Mouse (Mus musculus) hindbrain, postnatal 0 days (tissue): ENCODE measurements around the gene Sh3bgrl3. TPM values are rescaled to one million over a fixed set of nuclear protein-coding genes. Genes with fewer than 3 reads are reported as not detected.
A peak's percentile ranks its signal among the peaks of the same experiment; 100 is the strongest.

Experiments used
- ATAC-seq: fragments of 200-750 bp; cut with Nextera tagmentation; 2 replicates; pipeline ENCODE4 v1.8.0; 2017; ENCODE audit warnings: mild to moderate bottlenecking, moderate TSS enrichment, moderate library complexity
- DNase-seq: peaks from one replicate; pipeline ENCODE4 v3.0.0-alpha.2; 2015; ENCODE audit warnings: low spot score
- H3K27ac ChIP-seq: fragments of 300-500 bp; sonication (generic); 2 replicates; pipeline ENCODE4 v1.5.1; 2014; ENCODE audit warnings: mild to moderate bottlenecking
- H3K27me3 ChIP-seq: fragments of 300-500 bp; sonication (generic); 2 replicates; pipeline ENCODE4 v1.6.1; 2014; ENCODE audit warnings: low read length, mixed read lengths; ENCODE audit not compliant: insufficient read depth
- H3K36me3 ChIP-seq: fragments of 300-500 bp; sonication (generic); 2 replicates; pipeline ENCODE4 v1.6.1; 2014; ENCODE audit warnings: low read length, mixed read lengths; ENCODE audit not compliant: insufficient read depth
- H3K4me1 ChIP-seq: fragments of 300-500 bp; sonication (generic); 2 replicates; pipeline ENCODE4 v1.6.1; 2014; ENCODE audit warnings: antibody characterized with exemption, low read length, mixed read lengths; ENCODE audit not compliant: insufficient read depth
- H3K4me2 ChIP-seq: fragments of 300-500 bp; sonication (generic); 2 replicates; pipeline ENCODE4 v1.6.1; 2014; ENCODE audit warnings: low read depth, mild to moderate bottlenecking, low read length, moderate library complexity, mixed read lengths
- H3K4me3 ChIP-seq: fragments of 300-500 bp; sonication (generic); 2 replicates; pipeline ENCODE4 v1.5.1; 2014; ENCODE audit warnings: low read length
- H3K9ac ChIP-seq: fragments of 300-500 bp; sonication (generic); replicated peaks from 2 replicates; pipeline ENCODE4 v1.6.1; 2014; ENCODE audit warnings: mild to moderate bottlenecking, low read length, moderate library complexity, mixed read lengths
- H3K9me3 ChIP-seq: fragments of 300-500 bp; sonication (generic); 2 replicates; pipeline ENCODE4 v1.6.1; 2016; ENCODE audit warnings: low read length, mixed read lengths
- CTCF ChIP-seq: IDR thresholded peaks from 2 replicates; pipeline ENCODE4 v1.5.1; 2016; ENCODE audit warnings: antibody characterized with exemption, control low read depth, low read depth
- WGBS: fragments of 180-500 bp; shearing (Covaris S2); extraction: QIAGEN DNeasy Blood & Tissue Kit; methylation state at CpG from one replicate; pipeline ENCODE4 v1.1.7; 2014; 5-methylcytosine and 5-hydroxymethylcytosine counted together
- polyA plus RNA-seq: library from polyadenylated mRNA; unstranded; fragments of >200 nt; fragmentation: Nextera tagmentation; extraction: Ambion mirVana; gene quantifications from 2 replicates; pipeline ENCODE4 v1.2.1, GENCODE M21; 2015
- total RNA-seq: library from RNA; depleted of rRNA; stranded (reverse); fragments of >200 nt; gene quantifications from 2 replicates; pipeline ENCODE4 v1.2.3, GENCODE M21; 2014

The Sh3bgrl3 gene
- total and polyA plus RNA-seq, 2 experiments from 2014 or later: 220 to 553 TPM

- H3K27me3 ChIP-seq: no peaks in the 10 kb centered on the region
- no peaks in the 10 kb centered on the region for H3K4me1 ChIP-seq
- no peak overlapping the region for H3K9ac ChIP-seq
- DNase-seq: no peak
- no peak for ATAC-seq
- no peak overlapping the region for H3K4me2 ChIP-seq
- H3K4me3 ChIP-seq: no peak overlapping the region
- WGBS: 90% methylated on average over 4 of the region's 4 CpGs
- no peak for TF ChIP-seq CTCF
- no peak overlapping the region for H3K27ac ChIP-seq
- H3K36me3 ChIP-seq: no peaks in the 10 kb centered on the region
- no peaks in the 10 kb centered on the region for H3K9me3 ChIP-seq
Measured at GRCm38 (mm10) chr4:134114038-134114437, 14.6 kb downstream of the Sh3bgrl3 start.

- ATAC-seq (0 out of 2 replicates have a peak, but pooled peaks have one; percentile 15), DNase-seq (no peak)
- Histone ChIP-seq H3K27me3 (no peaks in the 10 kb centered on the region), H3K4me1 (no peaks in the 10 kb centered on the region), H3K4me2 (no peak overlapping the region), H3K27ac (no peak overlapping the region), H3K9ac (no peak overlapping the region), H3K36me3 (no peaks in the 10 kb centered on the region), H3K4me3 (no peak overlapping the region), H3K9me3 (no peaks in the 10 kb centered on the region)
- WGBS: 48% methylated on average over 10 of the region's 10 CpGs
- no peak for TF ChIP-seq CTCF
Measured at GRCm38 (mm10) chr4:134113356-134113994, 15.1 kb downstream of the Sh3bgrl3 start.

- H3K9me3 ChIP-seq: no peaks in the 10 kb centered on the region
- 76% methylated on average over 6 of the region's 6 CpGs for WGBS
- no peak overlapping the region for H3K27ac ChIP-seq
- H3K36me3 ChIP-seq: no peaks in the 10 kb centered on the region
- H3K27me3 ChIP-seq: no peaks in the 10 kb centered on the region
- H3K4me3 ChIP-seq: no peak overlapping the region
- no peak for ATAC-seq
- no peaks in the 10 kb centered on the region for H3K4me1 ChIP-seq
- H3K9ac ChIP-seq: no peak overlapping the region
- no peak overlapping the region for H3K4me2 ChIP-seq
- TF ChIP-seq CTCF: no peak
- DNase-seq: no peak
Measured at GRCm38 (mm10) chr4:134112403-134112802, 16.2 kb downstream of the Sh3bgrl3 start.

DNA sequence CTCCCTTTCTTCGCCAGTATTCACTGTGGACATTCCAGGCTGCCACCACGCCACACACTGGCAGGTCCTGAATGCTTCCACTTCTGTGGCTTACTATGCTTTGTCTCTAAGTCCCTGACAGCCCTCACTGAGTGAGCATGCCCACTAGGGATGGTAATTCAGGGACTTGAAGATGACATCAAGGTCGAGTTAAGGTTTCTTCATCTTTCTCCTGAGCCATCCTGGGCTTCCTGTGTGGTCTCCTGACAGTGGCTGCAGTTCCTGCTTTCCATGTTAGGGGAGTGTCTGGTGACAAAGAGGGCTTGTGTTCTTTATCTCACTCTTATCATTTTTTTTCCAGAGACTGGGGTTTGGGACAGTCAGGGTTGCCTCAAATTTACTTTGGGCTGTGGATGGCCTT is 17.9 kb downstream of the Sh3bgrl3 start:
- H3K27ac ChIP-seq: no peak overlapping the region
- H3K4me1 ChIP-seq: no peaks in the 10 kb centered on the region
- 51% methylated on average over 3 of the region's 3 CpGs for WGBS
- ATAC-seq (no peak), DNase-seq (no peak)
- TF ChIP-seq CTCF: no peak
- no peaks in the 10 kb centered on the region for H3K9me3 ChIP-seq
- H3K4me3 ChIP-seq: no peak overlapping the region
- H3K9ac ChIP-seq: no peak overlapping the region
- H3K4me2 ChIP-seq: no peak overlapping the region
- H3K36me3 ChIP-seq: no peaks in the 10 kb centered on the region
- no peaks in the 10 kb centered on the region for H3K27me3 ChIP-seq

DNA sequence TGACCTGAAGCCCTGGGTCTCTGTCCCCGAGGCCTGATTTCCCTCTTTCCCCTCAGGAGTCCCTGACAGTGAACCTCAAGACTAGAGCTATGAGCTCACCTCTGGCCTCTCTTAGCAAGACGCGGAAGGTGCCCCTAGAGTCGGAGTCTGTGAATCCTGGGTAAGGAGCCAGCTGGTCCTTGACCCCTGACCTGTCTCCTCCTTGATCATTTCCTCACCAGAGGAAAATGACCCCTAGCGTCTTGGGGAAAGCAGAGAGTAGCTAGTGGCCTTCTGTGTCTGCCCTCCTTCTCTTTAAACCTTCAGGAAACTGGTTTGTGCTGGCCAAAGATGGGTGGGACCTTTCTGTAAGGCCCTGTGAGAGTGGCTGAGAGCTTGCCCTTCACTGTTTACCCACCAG is 20.4 kb downstream of the Sh3bgrl3 start:
- H3K36me3 ChIP-seq: no peaks in the 10 kb centered on the region
- no peak for ATAC-seq
- no peaks in the 10 kb centered on the region for H3K27me3 ChIP-seq
- no peaks in the 10 kb centered on the region for H3K9me3 ChIP-seq
- WGBS: 67% methylated on average over 5 of the region's 5 CpGs
- no peak overlapping the region for H3K4me3 ChIP-seq
- TF ChIP-seq CTCF: no peak
- H3K4me1 ChIP-seq: no peaks in the 10 kb centered on the region
- no peak overlapping the region for H3K9ac ChIP-seq
- DNase-seq: no peak
- H3K4me2 ChIP-seq: no peak overlapping the region
- H3K27ac ChIP-seq: no peak overlapping the region

DNA sequence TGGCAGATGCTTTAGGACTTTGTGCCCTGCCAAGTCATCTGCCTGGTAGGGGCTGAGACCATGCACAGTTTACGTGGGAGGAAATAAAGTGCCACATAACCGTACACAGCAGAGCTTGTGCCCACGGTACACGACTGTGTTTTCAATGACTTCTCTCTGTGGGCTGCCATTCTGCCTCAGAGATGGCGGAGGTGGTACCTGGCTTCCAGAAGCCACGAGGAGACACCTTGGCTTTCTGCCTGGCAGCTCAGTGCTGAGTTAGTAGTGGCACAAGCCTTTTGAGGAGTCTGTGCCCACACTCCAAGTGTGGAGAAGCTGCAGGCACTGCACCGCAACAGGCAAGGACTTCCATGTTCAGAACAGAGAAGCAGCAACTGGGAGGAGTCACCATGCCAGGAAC is 20.9 kb downstream of the Sh3bgrl3 start:
- H3K27me3 ChIP-seq: no peaks in the 10 kb centered on the region
- DNase-seq (no peak), ATAC-seq (no peak)
- TF ChIP-seq CTCF: no peak
- no peaks in the 10 kb centered on the region for H3K9me3 ChIP-seq
- 82% methylated on average over 7 of the region's 7 CpGs for WGBS
- H3K4me3 ChIP-seq: no peak overlapping the region
- H3K4me2 ChIP-seq: no peak overlapping the region
- no peaks in the 10 kb centered on the region for H3K4me1 ChIP-seq
- H3K36me3 ChIP-seq: no peaks in the 10 kb centered on the region
- H3K9ac ChIP-seq: no peak overlapping the region
- no peak overlapping the region for H3K27ac ChIP-seq

DNA sequence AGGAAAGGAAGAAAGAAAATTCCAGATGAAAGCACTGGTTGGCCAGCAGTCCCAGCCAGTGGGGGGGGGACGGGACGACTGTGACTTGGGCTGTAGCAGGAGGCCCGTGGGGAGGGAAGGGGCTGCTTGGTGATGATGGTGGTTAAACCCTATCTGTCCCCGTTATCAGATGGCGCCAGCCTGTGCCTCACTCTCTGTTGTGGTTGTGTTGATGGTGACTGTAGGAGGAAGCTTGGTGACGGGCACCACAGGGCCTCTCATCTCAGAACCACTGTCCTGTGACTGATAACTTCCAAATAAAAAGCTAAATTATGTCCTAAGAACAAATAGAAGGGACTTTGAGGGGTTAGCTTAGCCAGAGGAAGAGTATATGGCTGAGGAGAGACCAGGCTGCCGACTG is 22.5 kb downstream of the Sh3bgrl3 start:
- no peak for ATAC-seq

More for the DNA sequence above, 22.5 kb downstream of the Sh3bgrl3 start:
- H3K4me3 ChIP-seq: no peak overlapping the region
- no peaks in the 10 kb centered on the region for H3K27me3 ChIP-seq
- no peak for DNase-seq
- no peak overlapping the region for H3K9ac ChIP-seq
- no peak overlapping the region for H3K4me2 ChIP-seq
- no peak overlapping the region for H3K27ac ChIP-seq
- H3K36me3 ChIP-seq: no peaks in the 10 kb centered on the region
- 79% methylated on average over 7 of the region's 7 CpGs for WGBS
- no peak for TF ChIP-seq CTCF
- H3K9me3 ChIP-seq: no peaks in the 10 kb centered on the region
- H3K4me1 ChIP-seq: no peaks in the 10 kb centered on the region
